Mouse (Mus musculus) heart, postnatal 14 days (tissue): Measurements from ENCODE around the gene Tbl1x. TPM values are rescaled to one million over a fixed set of nuclear protein-coding genes. Genes with fewer than 3 reads are reported as not detected.
A peak's percentile ranks its signal among the peaks of the same experiment; 100 is the strongest.

Experiments used
- DNase-seq, 2 experiments: peaks; one replicate each; pipeline ENCODE4 v3.0.0; 2021 to 2022
- intact Hi-C: fragments of 180-260 bp; cut with DNase I; formaldehyde crosslinking; loops from one replicate; pipeline ENCODE4 v1.15.1; 2025
- total RNA-seq, 2 experiments: library from RNA; stranded (reverse); gene quantifications; 2 replicates each; pipeline ENCODE4 v1.2.3; 2021

The Tbl1x gene
- total RNA-seq, 2 experiments from 2014 or later = 42.4 to 43.0 TPM

- peak; percentile 4 to 8 for DNase-seq
- intact Hi-C loops = no loop called here
Measured at GRCm38 (mm10) chrX:77669779-77670550, 159.2 kb downstream of the Tbl1x start.
